Mouse (Mus musculus) cerebellum, postnatal 25 days (tissue): Measurements from ENCODE around the gene Lims1.

Experiments used
- DNase-seq, 2 experiments: peaks; one replicate each; pipeline ENCODE4 v3.0.0; 2021; ENCODE audit warnings: mixed read lengths in 2 of 2

The Lims1 gene

GRCm38 (mm10) chr10:58447280-58447781, 124.1 kb downstream of the Lims1 start:
- DNase-seq = no peak

- no peak for DNase-seq
These were observed 128.3 kb downstream of the Lims1 start for GRCm38 (mm10) chr10:58451575-58451974.

GRCm38 (mm10) chr10:58452185-58452584, 128.9 kb downstream of the Lims1 start:
- DNase-seq = no peak

- no peak for DNase-seq
These were observed 136.6 kb downstream of the Lims1 start for GRCm38 (mm10) chr10:58459896-58460295.
